Mouse (Mus musculus) kidney, postnatal 0 days (tissue): ENCODE measurements at regions not wholly inside any gene's neighbourhood (a gene's known extent, or its start where the extent isn't known, plus 50 kb on each side); places are given as distances from the start of the nearest gene placed in this dataset.

Source experiments
- ATAC-seq: fragments of 200-750 bp; cut with Nextera tagmentation; replicated peaks from 2 replicates; pipeline ENCODE4 v1.8.0; 2017; ENCODE audit warnings: low read depth, moderate number of reproducible peaks, moderate TSS enrichment, moderate library complexity; ENCODE audit not compliant: low FRiP score
- DNase-seq: peaks from one replicate; pipeline ENCODE4 v3.0.0-alpha.2; 2016; ENCODE audit warnings: low spot score
- H3K27ac ChIP-seq: fragments of 300-500 bp; sonication (generic); 2 replicates; pipeline ENCODE4 v1.5.1; 2014; ENCODE audit warnings: mild to moderate bottlenecking
- H3K27me3 ChIP-seq: fragments of 300-500 bp; sonication (generic); 2 replicates; pipeline ENCODE4 v1.6.1; 2014; ENCODE audit warnings: low read length, mixed read lengths; ENCODE audit not compliant: insufficient read depth
- H3K36me3 ChIP-seq: fragments of 300-500 bp; sonication (generic); 2 replicates; pipeline ENCODE4 v1.6.1; 2014; ENCODE audit warnings: low read length, mixed read lengths; ENCODE audit not compliant: insufficient read depth
- H3K4me1 ChIP-seq: fragments of 300-500 bp; sonication (generic); replicated peaks from 2 replicates; pipeline ENCODE4 v1.6.1; 2014; ENCODE audit warnings: antibody characterized with exemption, low read length, mixed read lengths; ENCODE audit not compliant: insufficient read depth
- H3K4me2 ChIP-seq: fragments of 300-500 bp; sonication (generic); 2 replicates; pipeline ENCODE4 v1.6.1; 2014; ENCODE audit warnings: mild to moderate bottlenecking, low read length, moderate library complexity, mixed read lengths
- H3K4me3 ChIP-seq: fragments of 300-500 bp; sonication (generic); replicated peaks from 2 replicates; pipeline ENCODE4 v1.5.1; 2014; ENCODE audit warnings: low read depth, low read length
- H3K9ac ChIP-seq: fragments of 300-500 bp; sonication (generic); 2 replicates; pipeline ENCODE4 v1.6.1; 2014; ENCODE audit warnings: low read depth, low read length
- H3K9me3 ChIP-seq: fragments of 300-500 bp; sonication (generic); replicated peaks from 2 replicates; pipeline ENCODE4 v1.6.1; 2016; ENCODE audit warnings: low read length, inconsistent platforms, mixed read lengths
- CTCF ChIP-seq: IDR thresholded peaks from 2 replicates; pipeline ENCODE4 v1.5.1; 2016; ENCODE audit warnings: antibody characterized with exemption, low read depth, mild to moderate bottlenecking, moderate library complexity
- WGBS: fragments of 180-500 bp; shearing (Covaris S2); extraction: QIAGEN DNeasy Blood & Tissue Kit; methylation state at CpG from one replicate; pipeline ENCODE4 v1.1.7; 2014; 5-methylcytosine and 5-hydroxymethylcytosine counted together

DNA sequence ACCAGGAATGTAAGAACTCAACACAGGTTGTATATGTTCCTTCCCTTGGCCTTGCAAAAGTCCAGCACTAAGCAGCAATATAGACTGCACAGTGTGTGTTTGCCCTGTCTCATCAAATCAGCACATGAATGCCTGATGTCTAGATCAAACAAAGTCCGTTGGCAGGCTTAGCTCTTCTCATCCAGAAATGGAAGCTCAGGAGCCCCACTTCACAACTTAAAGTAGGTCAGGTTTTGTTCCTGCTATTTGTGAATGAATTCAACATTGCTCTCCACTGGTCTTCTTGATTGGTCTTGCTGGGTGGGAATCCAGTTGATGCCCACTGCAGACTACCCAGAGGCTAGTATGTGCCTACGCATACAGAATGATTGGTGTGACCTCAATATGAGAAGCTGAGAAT is 80.8 kb upstream of the Trib2 start:
- Histone ChIP-seq H3K4me1 (no peaks in the 10 kb centered on the region), H3K9ac (no peak overlapping the region), H3K27ac (no peak overlapping the region), H3K4me3 (no peak overlapping the region), H3K4me2 (no peak overlapping the region), H3K36me3 (no peaks in the 10 kb centered on the region), H3K27me3 (no peaks in the 10 kb centered on the region), H3K9me3 (no peaks in the 10 kb centered on the region)
- DNase-seq: no peak
- no peak for ATAC-seq
- 84% methylated on average over 2 of the region's 2 CpGs for WGBS
- TF ChIP-seq CTCF: no peak

DNA sequence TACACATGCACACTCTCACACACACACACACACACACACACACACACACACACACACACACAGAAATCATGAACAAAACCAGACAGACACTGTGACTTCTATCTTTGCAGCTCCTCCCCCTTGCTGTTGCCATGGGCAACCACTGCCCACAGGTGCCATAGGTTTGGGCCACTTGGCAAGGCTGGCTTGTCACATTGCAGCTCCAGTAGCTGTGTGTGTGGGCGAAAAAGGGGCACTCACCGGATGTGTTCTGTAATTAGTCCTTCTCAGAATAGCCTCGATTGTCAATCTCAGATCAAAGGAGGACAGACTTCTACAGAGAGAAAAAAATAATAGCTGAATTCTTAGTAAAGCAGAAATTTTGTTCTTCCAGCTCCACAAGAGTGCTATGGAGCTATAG is 79.8 kb upstream of the Trib2 start:
- WGBS: 72% methylated on average over 3 of the region's 3 CpGs
- Histone ChIP-seq H3K27me3 (no peaks in the 10 kb centered on the region), H3K36me3 (no peaks in the 10 kb centered on the region), H3K4me2 (no peak overlapping the region), H3K27ac (no peak overlapping the region), H3K4me3 (no peak overlapping the region), H3K9ac (no peak overlapping the region), H3K9me3 (no peaks in the 10 kb centered on the region), H3K4me1 (no peaks in the 10 kb centered on the region)
- no peak for TF ChIP-seq CTCF
- DNase-seq (no peak), ATAC-seq (no peak)

GRCm38 (mm10) chr12:15895215-15895614 is 78.5 kb upstream of the Trib2 start:
- Histone ChIP-seq H3K27me3 (no peaks in the 10 kb centered on the region), H3K36me3 (no peaks in the 10 kb centered on the region), H3K4me2 (no peak overlapping the region), H3K4me3 (no peak overlapping the region), H3K9me3 (no peaks in the 10 kb centered on the region), H3K9ac (no peak overlapping the region), H3K4me1 (no peaks in the 10 kb centered on the region; the same call in 1 of the 2 replicates), H3K27ac (no peak overlapping the region)
- no peak for ATAC-seq
- 51% methylated on average over 2 of the region's 2 CpGs for WGBS
- no peak; the same call in 1 of the 2 replicates for TF ChIP-seq CTCF
- DNase-seq: no peak

GRCm38 (mm10) chr12:15890591-15890990 is 73.9 kb upstream of the Trib2 start:
- no peak for TF ChIP-seq CTCF
- ATAC-seq (no peak), DNase-seq (peak; percentile 59)
- WGBS: 41% methylated on average over 1 of the region's 1 CpGs
- Histone ChIP-seq H3K4me1 (no peaks in the 10 kb centered on the region; the same call in 1 of the 2 replicates), H3K4me3 (no peak overlapping the region), H3K9me3 (no peaks in the 10 kb centered on the region), H3K27ac (no peak overlapping the region), H3K9ac (no peak overlapping the region), H3K27me3 (no peaks in the 10 kb centered on the region), H3K36me3 (no peaks in the 10 kb centered on the region), H3K4me2 (no peak overlapping the region)

DNA sequence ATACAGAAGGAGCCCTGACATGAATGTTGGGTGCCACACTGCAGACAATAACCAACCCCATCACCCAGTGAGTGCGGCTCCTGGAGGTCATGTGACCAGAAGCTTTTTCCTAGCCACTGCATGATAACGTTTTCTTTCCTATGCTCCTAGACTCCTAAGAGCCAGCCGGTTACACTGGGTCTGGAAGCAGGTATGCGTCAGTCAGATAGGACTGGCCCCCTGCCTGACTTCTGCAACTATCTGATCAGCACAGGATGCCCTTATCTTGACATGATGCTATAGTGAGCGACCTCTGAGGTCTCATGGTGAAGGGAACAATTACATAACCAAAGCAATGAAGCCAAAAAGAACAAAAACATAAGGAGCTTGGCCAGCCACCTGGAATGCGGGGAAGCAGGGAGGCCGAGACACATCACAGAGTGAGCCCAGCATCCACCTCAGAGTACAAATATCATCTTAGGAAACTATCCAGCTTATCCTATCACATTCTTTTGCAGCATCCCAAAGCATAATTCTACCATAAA is 63.2 kb upstream of the Trib2 start:
- ATAC-seq (no peak), DNase-seq (no peak)
- WGBS: 78% methylated on average over 7 of the region's 7 CpGs

More for the DNA sequence above, 63.2 kb upstream of the Trib2 start:
- Histone ChIP-seq H3K27me3 (no peaks in the 10 kb centered on the region), H3K9ac (no peak overlapping the region), H3K9me3 (no peaks in the 10 kb centered on the region), H3K4me1 (no peaks in the 10 kb centered on the region), H3K36me3 (no peaks in the 10 kb centered on the region), H3K4me3 (no peak overlapping the region), H3K4me2 (no peak overlapping the region), H3K27ac (no peak overlapping the region)
- no peak for TF ChIP-seq CTCF
